Mouse (Mus musculus) hematopoietic stem cell, adult 5-6 weeks (primary cell): ENCODE measurements around the gene Nudt11. TPM values are rescaled to one million over a fixed set of nuclear protein-coding genes. Genes with fewer than 3 reads are reported as not detected.

Experiments used
- ATAC-seq, 2 experiments: fragments of 125-278 bp in 1 of 2; replicated peaks in 1 of 2; 2 replicates each; pipeline ENCODE4 v1.8.0; 2016 to 2017; ENCODE audit warnings: inconsistent platforms in 2 of 2, mild to moderate bottlenecking in 2 of 2, moderate number of reproducible peaks in 2 of 2, low read depth in 1 of 2, moderate TSS enrichment in 1 of 2; ENCODE audit not compliant: low FRiP score in 2 of 2, poor library complexity in 2 of 2, severe bottlenecking in 2 of 2, insufficient read depth in 1 of 2, low TSS enrichment in 1 of 2
- total RNA-seq: library from RNA; stranded (forward); fragments of 172-1452, 232-1000 nt; gene quantifications from 2 replicates; pipeline ENCODE4 v1.2.3, GENCODE M21; 2017

Nudt11 gene
- 0.20 and 0.38 TPM in 2 replicates for total RNA-seq

- ATAC-seq, result peak; percentile 48 to 51; a peak in 3 of 4 replicates
Measured at GRCm38 (mm10) chrX:6047066-6047935, at the start of gene Nudt11. Nudt11 (plus strand) TSS chrX:6047453.

- peak; percentile 42 to 60 for ATAC-seq
Measured at GRCm38 (mm10) chrX:6047936-6048614, 822 bp downstream of the Nudt11 start.

DNA sequence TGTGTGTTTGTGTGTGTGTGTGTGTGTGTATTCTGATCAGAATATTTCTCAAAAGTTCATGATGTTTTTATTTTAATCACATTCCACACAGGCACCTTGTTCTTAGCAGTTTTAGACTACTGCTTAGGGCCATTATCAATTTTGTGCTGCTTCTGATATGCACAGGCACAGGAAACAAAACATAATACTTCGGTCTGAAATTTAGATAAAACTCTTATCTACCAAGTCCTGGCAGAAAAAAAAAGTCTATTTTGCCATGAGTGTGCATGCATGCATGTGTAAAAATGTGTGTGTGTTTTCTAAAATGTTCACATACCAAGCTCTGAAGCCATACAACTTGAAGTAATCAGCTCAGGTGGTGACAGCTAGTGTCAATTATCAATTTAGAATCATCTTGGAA is 14.3 kb downstream of the Nudt11 start:
- ATAC-seq, result no peak

- ATAC-seq, result no peak
Measured at GRCm38 (mm10) chrX:6082954-6083680, 35.9 kb downstream of the Nudt11 start, which contains the start of gene AU022751. AU022751 (minus strand) TSS chrX:6083419.

GRCm38 (mm10) chrX:6091547-6091946 is 44.3 kb downstream of the Nudt11 start:
- ATAC-seq, result no peak

DNA sequence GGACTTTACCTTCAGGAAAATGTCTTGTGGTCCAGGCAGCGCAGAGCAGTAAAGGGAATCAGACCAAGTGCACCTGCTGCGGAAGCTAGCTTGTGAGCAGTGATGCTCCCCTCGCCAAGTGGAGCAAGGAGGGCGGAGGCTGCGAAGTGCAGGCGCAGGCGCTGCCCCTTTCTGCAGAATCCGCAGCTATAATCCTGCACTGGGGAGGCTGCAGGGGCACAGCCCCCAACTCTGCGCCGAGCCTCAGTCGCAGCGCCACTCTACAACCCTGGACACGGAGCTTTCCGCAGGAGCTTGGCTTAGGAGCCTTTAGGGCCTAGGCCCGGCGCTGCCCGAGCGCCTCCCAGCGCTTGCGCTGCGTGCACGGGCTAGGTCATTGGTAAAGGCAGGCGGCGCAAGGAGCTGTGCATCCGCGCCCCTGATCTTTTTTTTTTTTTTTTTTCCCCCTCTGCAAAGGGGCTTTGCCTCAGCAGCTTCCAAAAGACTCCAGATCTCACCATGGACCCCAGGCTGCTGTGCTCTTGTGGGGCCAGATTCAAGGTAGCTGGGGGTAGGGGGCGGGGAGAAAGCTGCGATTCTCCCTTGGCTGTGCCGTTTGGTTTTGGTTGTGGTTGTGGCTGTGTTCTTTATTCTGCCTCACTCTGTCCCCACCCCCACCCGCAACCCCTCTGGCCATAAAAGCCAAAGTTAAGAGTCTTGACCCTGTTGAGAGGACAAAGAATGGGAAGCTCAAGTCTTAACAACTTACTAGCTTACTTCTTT is 44.9 kb downstream of the Nudt11 start:
- no peak for ATAC-seq

Other genes with a start within 250 kb of the Nudt11 start
- not detected in 2 replicates for gene AU022751, start 36.0 kb downstream of the Nudt11 start, total RNA-seq
- 0.99 and 1.3 TPM in 2 replicates for gene Nudt10, start 125.6 kb downstream of the Nudt11 start, total RNA-seq